Mouse (Mus musculus): Measurements from ENCODE around the gene Cacna1f.
A peak's percentile ranks its signal among the peaks of the same experiment; 100 is the strongest.

Cacna1f gene

GRCm38 (mm10) chrX:7604004-7604403 is 2.9 kb upstream of the Cacna1f start:
- no peaks in the 10 kb centered on the region for H3K27me3 ChIP-seq (ENCODE audit: control insufficient read depth, insufficient read depth, low read length, poor library complexity, severe bottlenecking)
- no peaks in the 10 kb centered on the region for H3K36me3 ChIP-seq (ENCODE audit: control insufficient read depth, insufficient read depth, low read length, poor library complexity, severe bottlenecking)
- DNase-seq (ENCODE audit: low read depth, low spot score): peak; percentile 1

DNA sequence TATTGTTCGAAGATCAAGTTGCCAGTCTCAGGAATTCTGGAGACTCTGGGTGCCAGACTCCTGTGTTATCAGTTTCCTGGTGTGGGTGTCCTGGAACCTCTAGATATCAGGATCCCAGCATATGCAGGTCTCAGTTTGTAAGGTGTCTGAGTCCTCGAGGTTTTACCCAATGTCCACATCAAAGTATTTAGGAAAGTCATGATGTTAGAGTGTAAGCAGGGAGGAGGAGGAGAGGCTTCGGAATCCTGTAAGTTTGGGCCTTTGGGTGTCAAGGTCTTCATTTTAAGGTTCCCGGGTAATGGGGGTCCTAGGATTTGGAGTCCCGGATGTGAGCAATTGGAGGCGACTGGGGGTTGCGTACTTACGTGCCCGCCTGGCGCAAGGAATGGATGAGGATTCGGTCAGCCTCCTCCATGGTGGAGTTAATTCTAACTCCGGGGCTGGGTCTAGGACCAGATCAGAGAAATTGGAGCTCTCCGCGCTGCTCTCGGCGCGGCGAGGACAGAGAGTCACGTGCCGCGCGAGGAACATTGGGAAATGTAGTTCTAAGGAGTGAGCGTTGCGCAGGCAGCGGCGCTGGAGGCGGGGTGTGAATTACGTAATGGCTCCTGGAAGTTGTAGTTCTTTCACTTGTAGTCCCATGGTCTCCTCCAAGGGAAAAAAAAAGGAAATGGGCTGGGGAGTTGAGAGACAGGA is 1.9 kb upstream of the Cacna1f start, which contains the start of gene Ccdc22:
Gene Ccdc22, minus strand, starts transcription at position 639 of the 696 bp plus-strand sequence.
- Histone ChIP-seq H3K27me3 (ENCODE audit: control insufficient read depth, insufficient read depth, low read length, poor library complexity, severe bottlenecking) (no peaks in the 10 kb centered on the region), H3K36me3 (ENCODE audit: control insufficient read depth, insufficient read depth, low read length, poor library complexity, severe bottlenecking) (no peaks in the 10 kb centered on the region)
- DNase-seq (ENCODE audit: low read depth, low spot score): peak; percentile 83

DNA sequence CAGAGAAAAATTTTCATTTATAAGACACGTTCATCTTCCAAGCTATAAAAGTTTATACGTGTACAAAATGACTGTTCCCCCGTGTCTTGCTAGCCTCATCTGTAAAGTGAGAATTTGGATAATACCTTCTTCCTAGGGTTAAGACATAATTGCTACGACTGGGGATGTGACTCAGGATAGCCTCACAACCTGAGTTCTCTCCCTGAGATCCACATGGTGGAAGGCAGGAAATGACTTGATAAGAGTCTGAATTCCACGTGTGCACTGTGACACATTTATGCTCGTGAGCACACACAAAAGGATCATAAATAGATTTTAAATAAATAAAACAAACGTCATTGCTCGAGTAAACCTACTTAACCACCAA is 1.3 kb upstream of the Cacna1f start:
- Histone ChIP-seq H3K36me3 (ENCODE audit: control insufficient read depth, insufficient read depth, low read length, poor library complexity, severe bottlenecking) (no peaks in the 10 kb centered on the region), H3K27me3 (ENCODE audit: control insufficient read depth, insufficient read depth, low read length, poor library complexity, severe bottlenecking) (no peaks in the 10 kb centered on the region)
- peak; percentile 9 for DNase-seq (ENCODE audit: low read depth, low spot score)

- no peaks in the 10 kb centered on the region for H3K36me3 ChIP-seq (ENCODE audit: control insufficient read depth, insufficient read depth, low read length, poor library complexity, severe bottlenecking)
- no peak for DNase-seq (ENCODE audit: low read depth, low spot score)
- no peaks in the 10 kb centered on the region for H3K27me3 ChIP-seq (ENCODE audit: control insufficient read depth, insufficient read depth, low read length, poor library complexity, severe bottlenecking)
Observed at GRCm38 (mm10) chrX:7610035-7610434, 3.2 kb downstream of the Cacna1f start.

GRCm38 (mm10) chrX:7610536-7611258 is 3.8 kb downstream of the Cacna1f start:
- DNase-seq (ENCODE audit: low read depth, low spot score): no peak
- Histone ChIP-seq H3K36me3 (ENCODE audit: control insufficient read depth, insufficient read depth, low read length, poor library complexity, severe bottlenecking) (no peaks in the 10 kb centered on the region), H3K27me3 (ENCODE audit: control insufficient read depth, insufficient read depth, low read length, poor library complexity, severe bottlenecking) (no peaks in the 10 kb centered on the region)

- no peaks in the 10 kb centered on the region for H3K27me3 ChIP-seq (ENCODE audit: control insufficient read depth, insufficient read depth, low read length, poor library complexity, severe bottlenecking)
- DNase-seq (ENCODE audit: low read depth, low spot score): no peak
- H3K36me3 ChIP-seq (ENCODE audit: control insufficient read depth, insufficient read depth, low read length, poor library complexity, severe bottlenecking): no peaks in the 10 kb centered on the region
Observed at GRCm38 (mm10) chrX:7617889-7618551, 11.1 kb downstream of the Cacna1f start.

DNA sequence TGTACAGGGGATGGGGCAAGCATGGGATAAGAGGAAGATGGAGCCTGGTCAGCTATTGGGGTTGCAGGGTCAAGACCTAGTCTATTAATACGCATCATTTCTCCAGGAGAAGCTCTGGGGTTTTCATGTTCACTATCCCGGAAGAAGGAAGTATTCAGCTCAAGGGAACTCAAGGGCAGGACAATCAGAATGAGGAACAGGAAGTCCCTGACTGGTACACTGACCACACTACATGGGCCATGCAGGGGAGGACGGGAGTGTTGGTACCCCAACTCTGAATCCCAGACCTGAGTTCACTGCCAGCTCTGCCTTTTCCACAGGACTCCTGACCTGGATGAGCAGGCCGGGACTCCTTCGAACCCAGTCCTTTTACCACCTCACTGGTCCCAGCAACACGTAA is 25.7 kb downstream of the Cacna1f start:
- Histone ChIP-seq H3K36me3 (ENCODE audit: control insufficient read depth, insufficient read depth, low read length, poor library complexity, severe bottlenecking) (no peaks in the 10 kb centered on the region), H3K27me3 (ENCODE audit: control insufficient read depth, insufficient read depth, low read length, poor library complexity, severe bottlenecking) (no peaks in the 10 kb centered on the region)
- DNase-seq (ENCODE audit: low read depth, low spot score): no peak

GRCm38 (mm10) chrX:7635101-7635500 is 28.2 kb downstream of the Cacna1f start:
- H3K36me3 ChIP-seq (ENCODE audit: control insufficient read depth, insufficient read depth, low read length, poor library complexity, severe bottlenecking): no peaks in the 10 kb centered on the region
- no peak for DNase-seq (ENCODE audit: low read depth, low spot score)
- H3K27me3 ChIP-seq (ENCODE audit: control insufficient read depth, insufficient read depth, low read length, poor library complexity, severe bottlenecking): no peaks in the 10 kb centered on the region

DNA sequence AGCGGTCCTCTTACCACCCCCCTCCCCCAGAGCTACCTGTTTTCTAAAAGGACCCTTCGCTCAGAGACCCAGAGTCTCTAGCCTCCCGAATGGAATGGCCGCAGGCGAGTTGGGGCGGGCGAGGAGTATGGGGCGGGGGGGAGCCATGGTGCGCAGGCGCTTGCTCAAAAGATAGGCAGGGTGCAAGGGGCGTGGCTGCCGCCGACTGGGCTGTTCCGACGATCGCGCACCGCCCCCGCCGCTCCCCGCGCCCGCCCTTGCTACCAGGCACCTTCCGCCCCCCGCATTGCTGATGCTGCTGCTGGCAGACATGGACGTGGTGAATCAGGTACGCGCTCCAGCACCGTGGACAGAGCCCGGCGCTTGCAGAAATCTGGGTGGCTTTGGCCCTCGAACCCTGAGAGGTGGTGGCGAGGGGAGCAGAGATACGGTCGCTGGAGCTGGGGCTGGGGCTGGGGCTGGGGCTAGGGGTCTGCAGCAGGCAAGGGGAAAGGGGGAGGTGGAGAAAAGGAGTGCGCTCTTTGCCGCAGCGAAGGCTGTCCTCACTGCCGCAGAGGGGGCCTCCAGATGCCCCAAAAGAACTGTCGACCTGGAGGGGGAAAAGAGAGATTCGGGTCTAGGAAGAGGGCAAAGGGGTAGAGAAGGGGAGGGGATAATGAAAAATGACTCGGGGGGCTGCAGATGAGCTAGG is 31.7 kb downstream of the Cacna1f start, which contains the start of gene Syp:
Gene Syp, plus strand, starts transcription at position 71 of the 691 bp plus-strand sequence.
- H3K36me3 ChIP-seq (ENCODE audit: control insufficient read depth, insufficient read depth, low read length, poor library complexity, severe bottlenecking): no peaks in the 10 kb centered on the region
- peak; percentile 82 for DNase-seq (ENCODE audit: low read depth, low spot score)
- no peaks in the 10 kb centered on the region for H3K27me3 ChIP-seq (ENCODE audit: control insufficient read depth, insufficient read depth, low read length, poor library complexity, severe bottlenecking)

DNA sequence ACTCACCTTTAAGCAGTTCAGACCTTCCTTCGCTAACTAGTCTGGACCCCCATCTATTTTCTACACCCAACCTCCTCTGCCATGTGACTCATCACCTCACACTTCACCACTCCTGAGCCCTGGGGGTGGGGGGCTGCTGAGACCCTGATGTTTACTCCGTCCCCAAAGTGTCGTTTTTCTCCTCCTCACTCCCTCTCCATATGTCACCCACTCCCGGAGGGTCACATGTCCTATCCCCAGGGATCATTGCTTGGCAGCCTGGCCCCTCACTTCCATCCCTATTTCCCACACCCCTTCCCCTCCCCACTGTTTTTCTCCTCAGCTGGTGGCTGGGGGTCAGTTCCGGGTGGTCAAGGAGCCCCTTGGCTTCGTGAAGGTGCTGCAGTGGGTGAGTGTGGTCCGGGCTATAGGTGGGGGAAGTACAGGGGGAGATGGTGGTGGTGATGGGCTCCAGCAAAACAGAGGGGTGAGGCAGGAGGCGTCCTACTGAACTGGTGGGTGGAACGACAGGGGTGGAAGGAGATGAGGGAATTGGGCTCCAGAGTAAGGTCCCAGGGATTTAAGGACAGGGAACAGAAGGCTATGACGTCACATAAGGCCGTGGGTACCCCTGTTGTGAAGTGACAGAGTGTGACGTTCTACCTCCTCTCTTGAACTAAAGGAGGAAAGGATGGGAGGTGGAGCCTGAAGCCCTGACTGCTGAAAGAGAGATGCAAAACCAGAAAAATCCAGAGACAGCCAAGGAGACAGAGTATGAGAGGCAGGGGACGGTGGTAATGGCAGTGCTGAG is 32.8 kb downstream of the Cacna1f start:
- no peaks in the 10 kb centered on the region for H3K27me3 ChIP-seq (ENCODE audit: control insufficient read depth, insufficient read depth, low read length, poor library complexity, severe bottlenecking)
- no peak for DNase-seq (ENCODE audit: low read depth, low spot score)
- H3K36me3 ChIP-seq (ENCODE audit: control insufficient read depth, insufficient read depth, low read length, poor library complexity, severe bottlenecking): no peaks in the 10 kb centered on the region

- no peak for DNase-seq (ENCODE audit: low read depth, low spot score)
- Histone ChIP-seq H3K27me3 (ENCODE audit: control insufficient read depth, insufficient read depth, low read length, poor library complexity, severe bottlenecking) (no peaks in the 10 kb centered on the region), H3K36me3 (ENCODE audit: control insufficient read depth, insufficient read depth, low read length, poor library complexity, severe bottlenecking) (no peaks in the 10 kb centered on the region)
Observed at GRCm38 (mm10) chrX:7640785-7641184, 33.9 kb downstream of the Cacna1f start.

GRCm38 (mm10) chrX:7645349-7645748 is 38.5 kb downstream of the Cacna1f start:
- DNase-seq (ENCODE audit: low read depth, low spot score): peak; percentile 87
- Histone ChIP-seq H3K27me3 (ENCODE audit: control insufficient read depth, insufficient read depth, low read length, poor library complexity, severe bottlenecking) (no peaks in the 10 kb centered on the region), H3K36me3 (ENCODE audit: control insufficient read depth, insufficient read depth, low read length, poor library complexity, severe bottlenecking) (no peaks in the 10 kb centered on the region)

- Histone ChIP-seq H3K27me3 (ENCODE audit: control insufficient read depth, insufficient read depth, low read length, poor library complexity, severe bottlenecking) (no peaks in the 10 kb centered on the region), H3K36me3 (ENCODE audit: control insufficient read depth, insufficient read depth, low read length, poor library complexity, severe bottlenecking) (no peaks in the 10 kb centered on the region)
- DNase-seq (ENCODE audit: low read depth, low spot score): peak; percentile 93
Observed at GRCm38 (mm10) chrX:7648671-7649304, 41.9 kb downstream of the Cacna1f start.

DNA sequence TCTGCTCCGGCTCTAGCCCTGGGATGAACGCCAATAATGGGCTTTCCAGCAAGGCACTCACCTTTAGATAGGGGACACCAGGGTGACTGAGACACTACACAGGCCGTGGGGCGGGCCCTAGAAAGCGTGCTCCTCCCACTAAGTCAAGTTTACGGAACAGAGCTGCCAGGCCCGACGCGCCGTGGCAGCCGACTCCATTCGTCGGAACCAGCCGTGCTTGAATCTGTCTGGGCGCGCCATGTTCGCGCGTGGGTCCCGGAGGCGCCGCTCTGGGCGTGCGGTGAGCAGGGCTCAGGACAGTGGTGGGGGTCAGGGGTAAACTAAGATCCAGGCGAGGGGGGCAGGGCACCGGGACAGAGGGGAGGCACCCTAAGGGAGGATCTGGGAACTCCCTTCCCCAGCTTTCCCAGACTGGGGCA is 50.3 kb downstream of the Cacna1f start, which contains the start of gene Prickle3:
Gene Prickle3, plus strand, starts transcription at position 40 of the 419 bp plus-strand sequence.
- Histone ChIP-seq H3K36me3 (ENCODE audit: control insufficient read depth, insufficient read depth, low read length, poor library complexity, severe bottlenecking) (no peaks in the 10 kb centered on the region), H3K27me3 (ENCODE audit: control insufficient read depth, insufficient read depth, low read length, poor library complexity, severe bottlenecking) (no peaks in the 10 kb centered on the region)
- DNase-seq (ENCODE audit: low read depth, low spot score): peak; percentile 70
